Mouse (Mus musculus) brain, embryonic 14.5 days (tissue): ENCODE results near the gene Gm49368. TPM values are rescaled to one million over a fixed set of nuclear protein-coding genes. Genes with fewer than 3 reads are reported as not detected.
"Not testable (repeated sequence)": the region's sequence is repeated elsewhere in the genome, so short reads cannot be mapped to it uniquely, and the experiment has no call there.

Source experiments
- DNase-seq: peaks from one replicate; pipeline ENCODE4 v3.0.0-alpha.2; 2011; ENCODE audit warnings: low read depth
- CTCF ChIP-seq: fragments of 200-500 bp; IDR thresholded peaks from 2 replicates; pipeline ENCODE4 v1.5.1; 2012; ENCODE audit warnings: inconsistent platforms, mild to moderate bottlenecking, moderate library complexity, borderline replicate concordance; ENCODE audit not compliant: insufficient read depth, insufficient read length; ENCODE audit errors: extremely low read depth
- POLR2A ChIP-seq: fragments of 200-500 bp; IDR thresholded peaks from 2 replicates; pipeline ENCODE4 v1.6.1; 2012; ENCODE audit warnings: mild to moderate bottlenecking, inconsistent platforms, borderline replicate concordance; ENCODE audit not compliant: poor library complexity, insufficient read depth, insufficient read length, severe bottlenecking; ENCODE audit errors: extremely low read depth
- polyA plus RNA-seq: library from polyadenylated mRNA; depleted of rRNA; stranded (reverse); fragments of >200 nt; gene quantifications from 2 replicates; pipeline ENCODE4 v1.2.3, GENCODE M21; 2012

Gene Gm49368
- polyA plus RNA-seq, 1 experiment: not detected

GRCm38 (mm10) chr7:128033616-128034015 is 28.9 kb upstream of the Gm49368 start:
- no peak for TF ChIP-seq POLR2A
- no peak for TF ChIP-seq CTCF
- no peak for DNase-seq

GRCm38 (mm10) chr7:128042161-128042820 is 20.2 kb upstream of the Gm49368 start:
- DNase-seq: not testable (repeated sequence)

- DNase-seq: no peak
- TF ChIP-seq CTCF: no peak
- no peak for TF ChIP-seq POLR2A
Observed at GRCm38 (mm10) chr7:128044142-128044785, 18.2 kb upstream of the Gm49368 start.

GRCm38 (mm10) chr7:128045640-128046039 is 16.8 kb upstream of the Gm49368 start:
- no peak for DNase-seq
- TF ChIP-seq POLR2A (no peak), CTCF (no peak)

GRCm38 (mm10) chr7:128048819-128049218 is 13.7 kb upstream of the Gm49368 start:
- DNase-seq: no peak
- TF ChIP-seq CTCF (no peak), POLR2A (no peak)

GRCm38 (mm10) chr7:128049254-128049653 is 13.2 kb upstream of the Gm49368 start:
- TF ChIP-seq POLR2A: no peak
- no peak for TF ChIP-seq CTCF
- no peak for DNase-seq

- DNase-seq: no peak
- TF ChIP-seq CTCF (no peak), POLR2A (no peak)
Observed at GRCm38 (mm10) chr7:128050739-128051138, 11.7 kb upstream of the Gm49368 start.

GRCm38 (mm10) chr7:128053061-128053460 is 9.4 kb upstream of the Gm49368 start:
- TF ChIP-seq CTCF (no peak), POLR2A (no peak)
- no peak for DNase-seq

- TF ChIP-seq CTCF (no peak), POLR2A (no peak)
- DNase-seq: no peak
Observed at GRCm38 (mm10) chr7:128056917-128057444, 5.5 kb upstream of the Gm49368 start.

- DNase-seq: no peak
- TF ChIP-seq POLR2A (no peak), CTCF (no peak)
Observed at GRCm38 (mm10) chr7:128057860-128058259, 4.6 kb upstream of the Gm49368 start.

GRCm38 (mm10) chr7:128058576-128058975 is 3.9 kb upstream of the Gm49368 start:
- DNase-seq: no peak
- TF ChIP-seq POLR2A: no peak
- TF ChIP-seq CTCF: no peak

GRCm38 (mm10) chr7:128059091-128059490 is 3.4 kb upstream of the Gm49368 start:
- no peak for DNase-seq
- no peak for TF ChIP-seq POLR2A
- no peak for TF ChIP-seq CTCF
